Mouse (Mus musculus): ENCODE results near the gene Dusp7. TPM values are rescaled to one million over a fixed set of nuclear protein-coding genes. Genes with fewer than 3 reads are reported as not detected.

Dusp7 gene
- total RNA-seq, 2 experiments from 2014 or later = 25.0 to 25.8 TPM

DNA sequence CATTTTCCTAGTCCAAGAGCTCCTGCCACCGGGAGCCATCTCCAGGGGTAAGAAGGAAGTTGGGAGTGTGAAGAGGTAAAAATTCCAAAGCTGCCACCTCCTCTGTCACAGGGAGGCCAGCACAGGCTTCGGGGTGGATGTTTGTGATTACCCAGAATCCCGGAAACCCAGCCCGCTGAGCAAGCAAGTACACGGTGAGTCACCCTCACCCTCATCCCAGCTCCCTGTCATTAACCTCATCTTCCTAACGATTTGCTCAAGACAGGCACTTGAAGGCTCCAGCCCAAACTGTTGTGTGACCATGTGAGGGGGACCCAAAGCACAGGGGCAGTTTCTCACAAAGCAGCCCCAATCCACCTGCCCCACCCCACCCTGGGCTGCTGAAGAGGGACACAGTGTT, 14.7 kb upstream of the Dusp7 start:
- DNase-seq (ENCODE audit: low spot score in 2 of 2) = no peak

DNA sequence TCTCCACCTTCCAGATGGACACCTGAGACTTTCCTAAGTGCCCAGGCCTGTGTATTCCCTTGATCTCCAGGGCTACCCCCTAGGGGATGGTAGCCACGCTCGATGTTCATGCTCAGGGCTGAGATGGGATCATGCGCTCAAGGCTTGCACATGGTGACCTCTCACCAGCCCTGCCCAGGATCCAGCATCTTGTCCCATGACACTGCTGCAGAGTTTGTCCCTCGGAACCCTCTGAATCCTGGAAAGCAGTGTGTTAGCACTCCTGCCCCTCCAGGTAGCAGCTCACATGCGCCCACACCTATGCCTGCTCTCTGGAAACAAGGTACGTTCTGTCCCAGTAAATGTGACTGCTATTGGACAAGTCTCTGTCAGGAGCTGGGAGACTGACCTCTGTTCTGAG, 13.6 kb upstream of the Dusp7 start:
- DNase-seq (ENCODE audit: low spot score in 2 of 2) = no peak

DNA sequence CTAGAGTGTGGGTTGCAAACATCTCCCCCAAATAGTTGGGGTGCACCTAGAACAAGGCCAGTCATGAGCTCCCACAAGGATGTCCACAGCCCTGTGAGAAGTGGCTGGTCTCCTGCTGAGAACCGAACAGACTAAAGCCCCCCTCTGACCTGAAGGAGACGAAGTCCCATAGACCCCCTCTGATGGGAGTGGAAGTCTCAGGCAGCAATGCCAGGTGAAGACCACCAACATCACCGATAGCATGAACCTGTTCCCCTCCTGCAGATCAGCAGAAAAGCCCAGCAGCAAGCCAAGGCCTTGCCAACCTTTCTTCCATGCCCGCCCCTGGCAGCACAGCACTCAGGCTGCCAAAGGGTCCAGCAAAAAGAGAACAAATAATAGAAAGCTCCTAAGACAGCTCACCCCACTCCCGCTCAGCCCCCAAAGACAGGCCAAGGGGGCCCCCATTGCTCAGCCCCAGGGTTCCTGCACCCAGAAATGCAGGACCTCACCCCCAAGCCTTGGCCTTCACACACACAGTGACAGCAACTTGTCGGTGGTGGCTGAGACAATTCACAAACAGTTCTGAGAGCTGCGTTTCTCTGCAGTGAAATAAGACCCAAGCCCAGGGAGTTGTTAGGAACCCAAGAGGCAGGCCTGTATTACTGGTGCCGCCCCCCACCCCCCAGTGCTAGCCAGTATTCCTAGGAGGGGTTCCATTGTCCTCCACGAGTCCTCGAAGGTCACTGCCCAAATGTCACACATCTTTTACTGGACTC, 13.0 kb upstream of the Dusp7 start:
- no peak for DNase-seq (ENCODE audit: low spot score in 2 of 2)

DNA sequence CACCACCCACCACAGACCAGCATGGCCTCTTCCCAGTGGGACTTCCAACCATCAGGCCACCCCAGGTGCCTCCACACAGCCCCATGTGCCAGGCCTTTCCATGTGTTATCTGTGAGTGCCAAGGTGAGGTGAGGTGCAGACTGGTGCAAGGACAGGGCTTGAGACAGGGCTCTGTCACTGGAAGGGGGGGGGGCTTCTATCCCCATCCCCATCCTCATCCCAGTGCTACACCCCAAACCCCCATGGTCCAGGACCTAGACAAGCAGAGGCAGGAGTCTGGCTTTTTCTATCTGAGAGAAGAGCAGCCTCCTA, 12.5 kb upstream of the Dusp7 start:
- DNase-seq (ENCODE audit: low spot score in 2 of 2) = no peak

DNA sequence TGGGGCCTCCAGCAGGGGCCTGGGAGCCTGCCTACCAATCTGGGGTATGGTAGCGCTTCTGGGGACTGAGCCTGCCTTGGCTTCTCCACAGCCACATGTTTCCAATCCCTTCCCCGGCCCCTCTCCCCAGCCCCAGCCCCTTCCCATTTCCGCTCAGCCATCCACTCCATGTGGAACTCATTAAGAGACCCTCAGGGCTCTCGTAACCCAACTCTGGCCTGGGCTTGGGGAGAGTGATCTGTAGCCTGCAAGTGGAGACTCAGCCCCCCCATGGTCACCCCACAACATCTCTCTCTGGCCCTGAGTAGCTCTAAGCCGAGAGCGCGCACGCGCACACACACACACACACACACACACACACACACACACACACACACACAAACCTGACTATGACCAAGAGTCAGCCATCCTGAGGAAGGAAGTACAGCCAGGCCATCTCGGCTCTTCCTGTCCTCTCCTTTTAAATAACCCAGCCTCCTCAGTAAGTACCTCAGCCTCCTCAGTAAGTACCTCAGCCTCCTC, 12.0 kb upstream of the Dusp7 start:
- DNase-seq (ENCODE audit: low spot score in 2 of 2) = no peak

DNA sequence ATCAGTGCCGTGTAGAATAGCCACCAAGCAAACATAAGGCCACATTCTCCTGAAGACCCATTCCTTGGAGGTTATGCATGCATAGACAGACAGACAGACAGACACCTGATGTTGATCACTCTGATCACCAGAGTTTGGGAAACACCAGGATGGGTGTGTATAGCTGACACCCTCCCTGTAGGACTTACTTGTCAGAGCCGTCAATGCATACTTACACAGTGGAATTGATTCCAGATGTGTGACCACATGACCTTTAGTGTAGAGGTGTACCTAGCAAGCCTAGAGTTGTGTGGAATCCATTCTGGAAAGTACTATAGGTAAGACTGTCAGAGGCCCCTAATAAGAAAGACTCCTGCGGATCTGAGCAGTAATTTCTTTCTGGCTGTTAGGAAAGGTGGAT, 11.3 kb upstream of the Dusp7 start:
- DNase-seq (ENCODE audit: low spot score in 2 of 2) = no peak

DNA sequence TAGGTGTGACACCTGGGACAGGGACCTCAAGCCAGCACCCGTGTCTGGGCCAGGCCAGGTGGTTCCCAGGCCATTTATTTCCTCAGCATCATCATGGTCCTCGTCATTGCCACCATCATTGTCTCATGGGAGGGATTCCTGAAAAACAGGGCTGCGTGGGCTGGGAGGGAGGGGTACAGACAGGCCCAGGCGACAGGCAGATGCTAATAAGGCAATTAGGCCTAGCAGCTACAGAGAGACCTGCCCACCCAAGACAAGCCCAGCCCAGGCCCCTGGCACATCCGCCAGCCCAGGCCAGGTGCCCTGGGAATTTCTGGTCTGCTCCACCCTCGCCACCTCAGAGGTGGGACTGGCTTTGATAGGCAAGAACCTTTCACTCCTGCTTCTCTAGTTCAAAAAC, 9.1 kb upstream of the Dusp7 start:
- DNase-seq (ENCODE audit: low spot score in 2 of 2) = no peak

DNA sequence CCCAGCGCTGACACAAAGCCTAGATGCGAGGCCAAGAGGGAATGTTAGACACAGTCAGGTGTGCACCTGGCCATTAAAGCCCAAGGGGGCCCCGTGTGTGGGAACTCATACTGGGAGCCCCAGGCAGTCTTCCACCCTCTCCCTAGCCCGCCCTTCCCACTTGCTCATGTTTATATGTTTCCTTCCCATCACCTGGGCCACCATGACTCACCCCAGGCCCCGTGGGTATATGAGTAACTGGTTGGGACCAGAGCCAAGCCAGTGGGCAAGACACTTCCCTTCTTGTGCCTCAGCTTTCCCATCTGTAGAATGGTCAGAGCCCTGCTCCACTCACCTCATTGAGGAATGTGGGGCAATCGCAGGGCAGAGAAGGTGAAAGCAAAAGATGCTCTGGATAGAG, 7.3 kb upstream of the Dusp7 start:
- no peak for DNase-seq (ENCODE audit: low spot score in 2 of 2)

DNA sequence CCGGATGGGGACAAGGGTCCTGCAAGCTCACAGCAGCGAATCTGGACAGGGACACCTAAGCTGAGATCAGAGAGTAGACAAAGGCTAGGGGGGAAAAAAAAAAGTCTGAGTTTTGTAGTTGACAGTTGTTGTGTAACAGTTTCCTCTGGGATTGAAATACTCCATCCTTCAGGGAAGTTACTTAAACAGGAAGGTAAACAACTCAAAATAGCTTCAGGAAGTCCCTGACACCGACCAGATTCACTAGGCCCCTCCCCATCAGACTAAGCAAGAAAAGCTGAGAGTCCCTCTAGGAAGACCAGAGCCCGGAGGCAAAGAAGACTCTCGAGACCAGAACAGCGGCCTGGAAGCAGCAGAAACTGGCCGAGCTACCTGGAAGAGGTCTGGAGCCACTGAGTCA, 3.1 kb upstream of the Dusp7 start:
- no peak for DNase-seq (ENCODE audit: low spot score in 2 of 2)

DNA sequence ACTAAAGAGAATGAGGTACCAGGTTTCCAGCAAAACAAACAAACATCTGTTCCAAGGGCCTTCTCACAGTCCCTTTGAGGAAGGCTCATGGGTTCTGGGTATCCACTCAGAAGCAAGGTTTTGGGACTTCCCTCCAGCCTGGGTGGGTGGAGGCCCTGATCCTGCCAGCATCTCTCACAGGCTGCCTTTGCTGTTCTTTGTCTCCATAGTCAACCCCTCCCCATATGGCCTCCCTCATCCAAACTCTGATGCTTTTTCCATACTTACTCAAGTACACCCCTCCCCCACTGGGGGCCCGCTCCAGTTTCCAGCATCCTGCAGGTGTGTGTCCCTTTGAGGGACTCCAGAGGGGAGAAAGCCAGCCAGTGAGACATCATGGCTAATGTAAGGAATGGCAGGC, 2.2 kb upstream of the Dusp7 start:
- DNase-seq (ENCODE audit: low spot score in 2 of 2) = no peak

DNA sequence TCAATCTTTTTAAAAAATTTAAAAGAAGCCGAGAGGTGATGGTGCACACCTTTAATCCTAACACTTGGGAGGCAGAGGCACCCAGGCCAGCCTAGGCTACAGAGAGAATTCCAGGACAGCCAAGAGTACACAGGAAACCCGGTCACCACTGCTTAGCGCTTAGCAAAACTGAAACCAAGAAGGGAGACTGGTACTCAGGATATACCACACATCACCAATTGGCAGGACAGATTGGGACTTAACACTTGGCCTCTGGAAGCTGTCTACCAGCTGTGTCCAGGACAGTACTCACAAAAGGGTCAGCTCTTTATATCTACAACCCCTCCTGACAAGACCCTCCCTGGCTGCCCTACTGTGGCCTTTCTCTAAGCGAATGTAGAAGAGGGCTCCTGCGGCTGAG, 1.4 kb upstream of the Dusp7 start:
- no peak for DNase-seq (ENCODE audit: low spot score in 2 of 2)

DNA sequence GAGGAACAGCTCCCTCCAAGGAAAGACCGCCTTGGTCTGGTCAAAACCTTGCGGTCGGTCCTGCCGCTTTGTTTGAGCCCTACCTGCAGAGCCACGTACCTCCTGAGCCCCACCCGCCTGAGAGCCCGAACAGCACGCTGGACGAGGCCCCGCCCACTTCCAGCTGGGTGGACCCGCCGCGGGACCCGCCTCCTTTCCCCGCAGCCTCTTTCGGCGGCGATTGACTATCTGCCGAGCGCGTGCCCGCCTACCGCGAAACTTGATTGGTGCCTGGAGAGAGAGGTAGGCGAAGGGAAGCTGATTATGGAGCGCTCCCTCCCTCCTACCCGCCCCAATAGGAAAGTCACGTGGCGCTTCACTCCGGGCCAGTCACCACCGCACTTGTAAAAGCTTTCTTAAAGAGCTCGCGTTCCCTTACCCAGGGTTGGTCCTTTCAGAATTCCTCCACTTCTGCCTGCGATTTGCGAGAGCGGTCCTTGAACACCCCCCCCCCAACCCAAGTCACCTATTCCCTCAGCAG, 780 bp upstream of the Dusp7 start:
- DNase-seq (ENCODE audit: low spot score in 2 of 2) = peak; percentile 94

DNA sequence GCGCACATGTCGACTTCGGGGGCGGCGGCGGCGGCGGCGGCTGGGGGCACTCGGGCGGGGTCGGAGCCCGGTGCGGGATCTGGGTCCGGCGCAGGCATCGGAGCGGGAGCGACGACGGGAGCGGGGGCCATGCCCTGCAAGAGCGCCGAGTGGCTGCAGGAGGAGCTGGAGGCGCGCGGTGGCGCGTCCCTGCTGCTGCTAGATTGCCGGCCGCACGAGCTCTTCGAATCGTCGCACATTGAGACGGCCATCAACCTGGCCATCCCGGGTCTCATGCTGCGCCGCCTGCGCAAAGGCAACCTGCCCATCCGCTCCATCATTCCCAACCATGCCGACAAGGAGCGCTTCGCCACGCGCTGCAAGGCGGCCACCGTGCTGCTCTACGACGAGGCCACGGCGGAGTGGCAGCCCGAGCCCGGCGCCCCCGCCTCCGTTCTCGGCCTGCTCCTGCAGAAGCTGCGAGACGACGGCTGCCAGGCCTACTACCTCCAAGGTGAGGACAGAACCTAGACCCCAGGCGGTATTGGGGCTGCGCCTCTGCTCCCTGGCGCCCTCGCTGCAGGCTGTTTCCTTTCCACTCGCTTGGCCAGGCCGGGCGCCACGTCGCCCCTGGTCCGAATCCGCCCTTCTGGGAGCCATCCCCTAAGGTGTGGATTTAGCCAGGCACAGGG, 534 bp downstream of the Dusp7 start:
- DNase-seq (ENCODE audit: low spot score in 2 of 2) = no peak

DNA sequence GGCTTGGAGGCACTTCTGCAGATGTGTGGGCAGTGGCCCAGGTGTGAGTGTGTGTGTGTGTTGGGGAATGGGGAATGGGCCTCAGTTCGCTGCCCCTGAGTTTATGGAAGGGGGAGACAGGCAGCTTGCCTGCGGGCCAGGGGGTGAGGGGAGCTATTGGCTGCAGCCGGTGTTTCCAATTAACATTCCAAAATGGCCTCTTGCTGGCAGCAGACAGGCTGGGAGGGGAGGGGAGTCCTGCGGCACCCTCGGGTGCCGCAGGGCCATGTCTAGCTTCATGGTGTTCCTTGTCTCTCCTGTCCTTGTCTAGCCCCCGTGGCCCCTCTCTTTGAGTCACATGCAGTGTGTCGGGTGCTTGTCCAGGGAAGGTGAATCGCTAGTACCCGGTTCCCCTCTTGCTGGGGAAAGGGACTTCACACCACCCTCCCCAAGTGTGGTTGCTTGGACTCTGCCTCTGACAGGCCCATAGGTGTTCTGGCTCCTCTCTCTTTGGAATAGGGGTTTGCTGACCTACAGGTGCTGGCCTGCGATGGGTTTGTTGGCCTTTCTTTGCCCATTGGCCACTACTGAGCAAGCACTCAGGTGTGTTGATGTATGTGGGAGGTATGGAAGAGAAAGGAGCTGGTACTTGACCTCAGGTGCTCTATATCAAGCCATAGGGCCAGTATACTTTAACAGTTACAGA, 1.5 kb downstream of the Dusp7 start:
- no peak for DNase-seq (ENCODE audit: low spot score in 2 of 2)

DNA sequence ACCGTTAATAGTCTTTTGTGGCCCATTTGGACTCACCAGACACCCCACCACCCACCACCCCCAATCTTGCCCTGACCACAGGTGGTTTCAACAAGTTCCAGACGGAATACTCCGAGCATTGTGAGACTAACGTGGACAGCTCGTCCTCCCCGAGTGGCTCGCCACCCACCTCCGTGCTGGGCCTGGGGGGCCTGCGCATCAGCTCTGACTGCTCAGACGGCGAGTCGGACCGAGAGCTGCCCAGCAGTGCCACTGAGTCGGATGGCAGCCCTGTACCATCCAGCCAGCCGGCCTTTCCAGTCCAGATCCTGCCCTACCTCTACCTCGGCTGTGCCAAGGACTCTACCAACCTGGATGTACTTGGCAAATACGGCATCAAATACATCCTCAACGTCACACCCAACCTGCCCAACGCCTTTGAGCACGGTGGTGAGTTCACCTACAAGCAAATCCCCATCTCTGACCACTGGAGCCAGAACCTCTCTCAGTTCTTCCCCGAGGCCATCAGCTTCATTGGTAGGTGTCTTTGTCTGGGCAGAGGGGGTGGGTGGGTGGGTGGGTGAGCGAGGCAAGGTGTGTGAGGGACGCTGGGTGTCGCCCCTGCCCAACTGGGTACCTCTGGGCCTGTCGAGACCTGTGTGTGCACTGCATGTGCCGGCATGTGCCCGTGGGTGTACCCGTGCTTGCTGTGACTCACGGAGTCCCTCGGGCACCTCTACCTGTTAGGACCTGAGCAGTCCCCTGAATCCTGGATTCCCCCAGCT, 2.4 kb downstream of the Dusp7 start:
- DNase-seq (ENCODE audit: low spot score in 2 of 2) = no peak

DNA sequence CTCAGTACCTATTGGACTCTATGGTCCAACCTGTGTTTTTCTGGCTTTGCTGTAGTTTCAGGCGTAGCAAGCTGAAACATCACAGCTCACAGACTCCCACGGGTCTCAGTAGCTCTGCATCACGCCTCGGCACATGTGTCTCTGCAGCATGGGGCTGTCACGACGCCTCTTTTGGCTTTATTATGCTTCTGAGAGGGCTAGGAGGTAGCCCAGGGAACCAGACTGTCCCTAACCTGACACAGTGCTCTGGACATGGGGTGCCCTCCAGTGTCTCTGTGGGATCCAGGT, 2.9 kb downstream of the Dusp7 start:
- no peak for DNase-seq (ENCODE audit: low spot score in 2 of 2)

DNA sequence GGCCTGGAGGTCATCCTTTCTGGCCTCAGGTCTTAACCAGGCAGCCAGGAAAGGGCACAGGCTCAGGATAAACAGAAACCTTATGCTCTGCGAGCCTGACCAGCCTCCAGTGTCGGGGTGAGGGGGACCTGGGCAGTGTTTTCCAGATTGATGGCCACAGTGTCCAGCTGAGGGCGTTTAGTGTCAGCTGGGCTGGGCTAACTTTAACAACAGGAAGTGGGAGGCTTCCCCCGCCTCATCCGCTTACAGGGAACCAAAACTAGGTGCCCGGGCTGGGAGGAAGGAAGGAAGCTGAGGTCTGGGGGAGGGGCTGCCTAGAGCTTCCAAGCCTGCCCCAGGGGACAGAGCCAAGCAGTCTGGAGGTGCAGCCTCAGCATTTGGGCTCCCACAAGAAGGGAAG, 3.3 kb downstream of the Dusp7 start:
- peak in 1 of 2 experiments; percentile 57 for DNase-seq (ENCODE audit: low spot score in 2 of 2)

DNA sequence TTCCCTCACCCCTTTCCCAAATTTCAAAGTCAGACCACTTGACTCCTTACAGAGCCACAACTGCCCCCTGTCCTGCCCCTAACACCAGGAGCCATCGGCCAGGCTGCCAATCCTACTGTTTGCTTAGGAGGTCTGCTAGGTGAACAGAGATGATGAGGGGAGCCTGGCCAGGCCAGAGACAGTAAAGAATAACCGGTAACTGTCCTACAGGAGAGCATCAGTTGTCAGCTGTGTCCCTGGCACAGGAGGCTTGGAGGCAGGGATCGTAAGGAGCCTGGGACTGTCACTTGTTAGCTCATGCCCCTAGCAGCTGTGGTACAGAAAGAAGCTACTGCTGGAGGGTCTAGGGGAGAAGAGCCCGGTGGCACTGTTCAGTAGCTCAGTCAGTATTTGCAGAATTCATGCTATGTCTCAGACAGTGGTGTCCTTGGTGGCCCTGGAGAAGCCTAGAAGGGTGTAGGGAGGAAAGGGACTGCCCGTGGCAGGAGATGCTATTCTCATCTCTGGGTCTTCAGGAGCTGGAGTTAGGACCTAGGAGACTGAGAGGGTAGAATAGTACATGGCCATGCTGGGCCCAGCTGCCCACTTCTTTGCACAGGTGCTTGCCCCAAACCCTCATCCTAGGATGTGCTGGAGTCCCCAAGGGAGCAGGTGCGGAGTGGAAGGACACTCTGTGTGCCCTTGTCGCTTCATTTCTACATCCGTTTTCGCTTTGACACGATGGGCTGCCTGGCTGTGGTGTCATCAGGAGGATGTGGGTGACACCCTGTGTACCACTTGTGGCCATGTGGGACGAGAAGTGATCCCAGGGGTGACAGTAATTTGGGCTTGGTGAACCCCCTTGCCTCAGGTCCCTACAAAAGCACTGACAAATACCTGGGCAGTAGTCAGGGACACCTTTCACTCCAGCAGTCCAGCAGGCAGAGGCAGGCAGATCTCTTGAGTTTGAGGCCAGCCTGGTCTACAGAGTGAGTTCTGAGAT, 4.3 kb downstream of the Dusp7 start:
- DNase-seq (ENCODE audit: low spot score in 2 of 2) = no peak

DNA sequence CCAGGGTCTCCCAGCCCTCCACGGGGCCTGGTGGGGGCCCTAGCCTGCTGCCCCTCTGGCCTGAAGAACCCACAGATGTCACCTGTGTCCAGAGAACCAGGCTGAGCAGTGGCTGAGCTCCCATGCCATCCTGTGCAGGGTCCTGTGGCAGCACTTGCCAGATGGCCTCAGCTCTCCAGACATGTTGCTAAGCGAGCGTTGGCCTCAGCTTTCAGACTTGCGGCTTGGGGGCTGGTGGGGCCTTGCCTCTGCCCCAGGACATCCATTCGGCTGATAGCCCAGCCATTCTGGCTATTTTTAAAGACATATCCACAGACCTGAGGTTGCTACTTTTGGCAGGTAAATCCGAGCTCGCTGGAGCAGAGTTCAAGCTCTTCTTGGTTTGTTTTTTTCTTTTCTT, 5.5 kb downstream of the Dusp7 start:
- DNase-seq (ENCODE audit: low spot score in 2 of 2) = no peak

DNA sequence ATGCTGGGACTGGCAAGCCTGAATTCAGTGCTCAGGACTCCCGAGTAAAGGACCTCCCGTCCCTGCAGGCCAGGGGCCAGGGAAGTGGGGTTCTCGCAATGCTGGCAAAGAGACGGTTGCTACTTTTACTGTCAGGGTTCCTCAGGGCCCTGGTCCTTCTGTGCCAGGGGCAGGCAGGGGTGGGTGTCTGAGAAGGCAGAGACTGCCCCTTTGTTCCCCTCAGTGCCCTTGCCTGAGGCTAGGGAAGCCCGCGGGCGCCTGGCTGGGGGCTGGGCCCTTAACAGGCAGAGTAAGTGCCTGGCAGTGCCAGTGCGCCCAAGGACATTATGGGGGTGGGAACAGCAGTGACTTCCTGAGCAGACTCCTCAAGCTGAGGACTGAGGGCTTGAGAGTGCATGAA, 8.8 kb downstream of the Dusp7 start:
- no peak for DNase-seq (ENCODE audit: low spot score in 2 of 2)

DNA sequence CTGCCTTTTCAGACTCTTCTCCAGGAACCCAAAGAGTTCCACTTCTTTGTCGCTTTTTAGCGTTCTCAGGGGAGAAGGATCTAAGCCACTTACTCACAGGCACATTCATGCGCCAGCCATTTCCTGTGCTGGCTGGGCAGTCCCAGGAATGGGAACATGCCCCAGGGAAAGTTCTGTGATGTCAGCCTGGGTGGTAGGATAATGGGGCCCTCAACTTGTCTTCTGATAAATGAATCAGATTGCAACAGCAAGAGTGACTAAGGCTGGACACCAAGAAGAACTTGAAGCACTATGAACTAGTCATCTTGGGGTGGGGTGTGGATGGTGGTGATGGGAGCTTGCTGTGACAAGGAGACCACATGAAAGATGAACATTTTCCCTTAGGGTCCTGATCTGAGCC, 9.6 kb downstream of the Dusp7 start:
- DNase-seq (ENCODE audit: low spot score in 2 of 2) = no peak

Measured in adrenal gland, postnatal 4 days (tissue).